Mouse (Mus musculus) forebrain, embryonic 16.5 days (tissue): Measurements from ENCODE around the gene Fcrls. TPM values are rescaled to one million over a fixed set of nuclear protein-coding genes. Genes with fewer than 3 reads are reported as not detected.

ENCODE experiments used
- ATAC-seq: fragments of 200-750 bp; cut with Nextera tagmentation; 2 replicates; pipeline ENCODE4 v1.8.0; 2017; ENCODE audit warnings: mild to moderate bottlenecking, moderate library complexity
- H3K27ac ChIP-seq: fragments of 300-500 bp; sonication (generic); 2 replicates; pipeline ENCODE4 v1.5.1; 2014; ENCODE audit warnings: low read length, control low read depth
- H3K27me3 ChIP-seq: fragments of 300-500 bp; sonication (generic); replicated peaks from 2 replicates; pipeline ENCODE4 v1.6.1; 2014; ENCODE audit warnings: low read length; ENCODE audit not compliant: control insufficient read depth, insufficient read depth
- H3K36me3 ChIP-seq: fragments of 300-500 bp; sonication (generic); 2 replicates; pipeline ENCODE4 v1.6.1; 2014; ENCODE audit not compliant: control insufficient read depth, insufficient read depth
- H3K4me1 ChIP-seq: fragments of 300-500 bp; sonication (generic); replicated peaks from 2 replicates; pipeline ENCODE4 v1.6.1; 2014; ENCODE audit warnings: low read length; ENCODE audit not compliant: control insufficient read depth, insufficient read depth
- H3K4me2 ChIP-seq: fragments of 300-500 bp; sonication (generic); 2 replicates; pipeline ENCODE4 v1.6.1; 2014; ENCODE audit warnings: mild to moderate bottlenecking, low read length, control low read depth
- H3K4me3 ChIP-seq: fragments of 300-500 bp; sonication (generic); replicated peaks from 2 replicates; pipeline ENCODE4 v1.5.1; 2014; ENCODE audit warnings: mild to moderate bottlenecking, low read length, control low read depth
- H3K9ac ChIP-seq: fragments of 300-500 bp; sonication (generic); replicated peaks from 2 replicates; pipeline ENCODE4 v1.6.1; 2014; ENCODE audit warnings: low read depth, low read length, control low read depth
- H3K9me3 ChIP-seq: fragments of 300-500 bp; sonication (generic); 2 replicates; pipeline ENCODE4 v1.6.1; 2016; ENCODE audit warnings: low read length; ENCODE audit not compliant: control insufficient read depth
- WGBS: fragments of 180-500 bp; shearing (Covaris S2); extraction: QIAGEN DNeasy Blood & Tissue Kit; methylation state at CpG from one replicate; pipeline ENCODE4 v1.1.7; 2014; 5-methylcytosine and 5-hydroxymethylcytosine counted together
- polyA plus RNA-seq: library from polyadenylated mRNA; unstranded; fragments of >200 nt; fragmentation: Nextera tagmentation; extraction: Ambion mirVana; gene quantifications from 2 replicates; pipeline ENCODE4 v1.2.1, GENCODE M21; 2015

Gene Fcrls
- polyA plus RNA-seq, 1 experiment from 2014 or later = 9.8 TPM

GRCm38 (mm10) chr3:87223636-87224035 is 39.9 kb downstream of the Fcrls start:
- H3K4me2 ChIP-seq = no peak overlapping the region
- H3K36me3 ChIP-seq = no peaks in the 10 kb centered on the region
- 89% methylated on average over 4 of the region's 4 CpGs for WGBS
- no peaks in the 10 kb centered on the region for H3K9me3 ChIP-seq
- H3K4me3 ChIP-seq = no peak overlapping the region
- H3K27ac ChIP-seq = no peak overlapping the region
- no peak overlapping the region for H3K9ac ChIP-seq
- ATAC-seq = no peak
- H3K27me3 ChIP-seq = no peaks in the 10 kb centered on the region
- no peaks in the 10 kb centered on the region for H3K4me1 ChIP-seq

GRCm38 (mm10) chr3:87222346-87222745 is 41.2 kb downstream of the Fcrls start:
- H3K27ac ChIP-seq = no peak overlapping the region
- H3K9me3 ChIP-seq = no peaks in the 10 kb centered on the region
- H3K9ac ChIP-seq = no peak overlapping the region
- no peak overlapping the region for H3K4me3 ChIP-seq
- no peak for ATAC-seq
- 71% methylated on average over 5 of the region's 5 CpGs for WGBS
- no peaks in the 10 kb centered on the region for H3K27me3 ChIP-seq
- no peak overlapping the region for H3K4me2 ChIP-seq
- no peaks in the 10 kb centered on the region for H3K4me1 ChIP-seq
- no peaks in the 10 kb centered on the region for H3K36me3 ChIP-seq

- Histone ChIP-seq H3K4me3 (no peak overlapping the region), H3K27me3 (no peaks in the 10 kb centered on the region), H3K9ac (no peak overlapping the region), H3K27ac (no peak overlapping the region), H3K4me2 (no peak overlapping the region), H3K4me1 (no peaks in the 10 kb centered on the region), H3K36me3 (no peaks in the 10 kb centered on the region), H3K9me3 (no peaks in the 10 kb centered on the region)
- 83% methylated on average over 11 of the region's 11 CpGs for WGBS
- ATAC-seq = no peak
Measured at GRCm38 (mm10) chr3:87215176-87215575, 48.4 kb downstream of the Fcrls start.

DNA sequence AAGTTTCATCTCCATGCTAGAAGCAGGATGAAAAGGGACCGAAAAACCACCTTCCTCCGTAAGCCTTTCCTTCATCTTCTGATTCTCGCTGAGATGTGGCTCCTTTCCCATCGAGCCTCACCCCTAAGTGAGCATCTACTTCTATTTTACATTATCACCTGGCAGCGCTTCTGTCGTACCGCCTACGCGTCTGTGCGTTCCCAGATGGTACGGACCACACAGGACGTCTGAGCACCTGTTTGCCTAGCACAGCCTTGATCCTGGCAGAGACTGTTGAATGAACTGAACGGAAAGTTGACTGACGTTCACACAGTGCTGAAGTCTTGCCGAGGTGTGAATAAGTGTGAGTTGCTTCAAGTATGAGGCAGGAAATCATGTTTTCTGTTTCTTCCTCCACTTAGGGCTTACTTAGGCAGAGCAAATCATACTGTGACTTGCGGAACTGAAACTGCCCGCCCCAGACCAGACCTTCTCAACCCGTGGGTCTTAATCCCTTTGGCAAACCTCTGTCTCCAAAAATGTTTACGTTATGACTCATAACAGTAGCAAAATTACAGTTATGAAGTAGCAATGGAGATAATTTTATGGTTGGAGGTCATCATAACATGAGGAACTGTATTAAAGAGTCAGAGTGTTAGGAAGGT is 49.2 kb downstream of the Fcrls start:
- H3K9ac ChIP-seq = no peak overlapping the region
- H3K27me3 ChIP-seq = no peaks in the 10 kb centered on the region
- H3K4me1 ChIP-seq = no peaks in the 10 kb centered on the region
- no peaks in the 10 kb centered on the region for H3K9me3 ChIP-seq
- 85% methylated on average over 19 of the region's 19 CpGs for WGBS
- no peak overlapping the region for H3K27ac ChIP-seq
- H3K4me3 ChIP-seq = no peak overlapping the region
- no peak for ATAC-seq
- no peak overlapping the region for H3K4me2 ChIP-seq
- H3K36me3 ChIP-seq = no peaks in the 10 kb centered on the region

DNA sequence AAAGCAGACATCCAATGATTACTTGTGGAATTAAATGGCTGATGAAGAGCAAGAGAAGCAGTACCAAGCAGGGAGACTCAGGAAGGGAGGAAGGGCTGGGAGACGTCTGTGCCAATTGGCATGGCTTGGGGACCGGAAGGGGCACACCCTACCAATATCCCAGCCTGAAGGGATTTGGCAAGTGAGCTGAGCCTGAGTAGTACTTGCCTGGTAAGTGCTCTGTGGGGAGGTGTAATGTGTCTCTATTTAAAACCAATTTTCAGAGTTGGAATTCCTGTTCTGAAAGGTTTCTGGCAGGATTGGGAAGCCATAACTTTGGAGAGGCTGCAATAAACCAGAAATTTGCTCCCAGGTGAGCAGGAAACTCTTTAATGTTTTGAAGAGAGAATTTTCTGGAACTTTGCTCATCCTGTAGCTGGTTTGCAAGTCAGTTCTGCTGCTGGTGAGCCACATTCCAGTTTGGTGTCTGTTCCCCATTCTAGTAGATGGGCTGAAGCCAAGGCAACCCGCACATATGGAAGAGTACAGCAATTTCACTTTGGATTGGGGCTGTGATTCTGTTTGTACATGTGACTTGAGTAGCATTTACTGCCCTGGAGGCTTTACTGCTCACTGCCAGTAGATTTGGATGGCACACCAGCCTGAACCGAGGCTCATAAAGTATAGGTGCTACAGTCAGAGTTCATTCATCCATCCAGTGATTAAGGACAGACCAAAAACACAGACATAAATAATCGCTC is 57.0 kb downstream of the Fcrls start:
- H3K9ac ChIP-seq = no peak overlapping the region
- no peaks in the 10 kb centered on the region for H3K36me3 ChIP-seq
- H3K4me2 ChIP-seq = no peak overlapping the region
- no peak overlapping the region for H3K4me3 ChIP-seq
- ATAC-seq = no peak
- 73% methylated on average over 5 of the region's 5 CpGs for WGBS
- H3K27me3 ChIP-seq = no peaks in the 10 kb centered on the region
- H3K27ac ChIP-seq = no peak overlapping the region
- no peaks in the 10 kb centered on the region for H3K9me3 ChIP-seq
- H3K4me1 ChIP-seq = no peaks in the 10 kb centered on the region

Other genes starting within 250 kb of the Fcrls start
- 3.7 and 4.6 TPM in 2 replicates for gene Kirrel, start 89.0 kb downstream of the Fcrls start, polyA plus RNA-seq
- gene Cd5l, start 94.1 kb upstream of the Fcrls start, polyA plus RNA-seq = 0.15 TPM in 1 of 2 replicates, not detected in the other
- 0.17 TPM in 1 of 2 replicates, not detected in the other for gene Fcrl1, start 112.6 kb upstream of the Fcrls start, polyA plus RNA-seq
- not detected in 2 replicates for gene Fcrl5, start 172.0 kb upstream of the Fcrls start, polyA plus RNA-seq